Mouse (Mus musculus): ENCODE data around the gene Gja10. TPM values are rescaled to one million over a fixed set of nuclear protein-coding genes. Genes with fewer than 3 reads are reported as not detected.

Gene Gja10
- not detected for total RNA-seq (2021)

GRCm38 (mm10) chr4:32602660-32603059 is at the start of gene Gja10:
Gja10 (minus strand) TSS chr4:32602760.
- no peak for DNase-seq

GRCm38 (mm10) chr4:32651669-32652068 is 49.1 kb upstream of the Gja10 start:
- no peak for DNase-seq

GRCm38 (mm10) chr4:32621637-32622036 is 19.1 kb upstream of the Gja10 start:
- DNase-seq = no peak

- DNase-seq = peak; percentile 98
These were observed 12.7 kb upstream of the Gja10 start, which contains the start of gene Casp8ap2 for GRCm38 (mm10) chr4:32615034-32615881. Casp8ap2 (plus strand) TSS chr4:32615451.

- peak; percentile 80 for DNase-seq
These were observed 1.4 kb downstream of the Gja10 start for GRCm38 (mm10) chr4:32601135-32601534.

DNA sequence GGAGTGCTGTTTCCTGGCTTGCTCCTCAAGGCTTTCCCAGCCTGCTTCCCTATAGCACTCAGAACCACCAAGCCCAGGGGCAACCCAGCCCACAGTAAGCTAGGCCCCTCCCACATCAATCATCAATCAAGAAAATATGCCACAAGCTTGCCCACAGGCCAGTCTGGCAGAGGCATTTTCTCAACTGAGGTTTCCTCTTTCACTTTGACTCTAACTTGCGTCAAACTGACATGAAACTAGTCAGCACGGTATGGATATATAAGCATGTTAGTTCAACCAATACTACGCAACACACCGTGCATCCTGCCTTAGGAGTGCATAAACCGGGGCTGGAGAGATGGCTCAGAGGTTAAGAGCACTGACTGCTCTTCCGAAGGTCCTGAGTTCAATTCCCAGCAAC is 14.3 kb downstream of the Gja10 start:
- DNase-seq = no peak

DNA sequence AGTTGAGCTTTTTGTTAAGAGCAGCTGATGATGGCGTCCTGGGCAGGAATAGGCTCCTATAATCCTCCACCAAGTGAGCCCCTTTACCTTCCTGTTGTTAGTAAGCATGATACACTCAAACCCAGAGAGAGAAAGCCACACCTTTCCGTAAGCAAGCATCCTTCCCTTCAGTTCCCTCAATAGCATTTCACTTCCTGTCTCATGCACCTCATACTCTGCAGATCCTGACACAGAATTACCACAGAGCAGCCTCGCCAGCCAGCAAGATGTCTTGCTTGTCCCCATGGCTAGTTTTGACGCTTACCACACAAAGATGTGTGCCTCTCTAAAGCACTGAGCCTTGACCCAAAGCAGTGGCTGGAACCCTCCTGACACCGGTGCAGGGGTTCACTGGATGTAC is 15.0 kb downstream of the Gja10 start:
- no peak for DNase-seq

DNA sequence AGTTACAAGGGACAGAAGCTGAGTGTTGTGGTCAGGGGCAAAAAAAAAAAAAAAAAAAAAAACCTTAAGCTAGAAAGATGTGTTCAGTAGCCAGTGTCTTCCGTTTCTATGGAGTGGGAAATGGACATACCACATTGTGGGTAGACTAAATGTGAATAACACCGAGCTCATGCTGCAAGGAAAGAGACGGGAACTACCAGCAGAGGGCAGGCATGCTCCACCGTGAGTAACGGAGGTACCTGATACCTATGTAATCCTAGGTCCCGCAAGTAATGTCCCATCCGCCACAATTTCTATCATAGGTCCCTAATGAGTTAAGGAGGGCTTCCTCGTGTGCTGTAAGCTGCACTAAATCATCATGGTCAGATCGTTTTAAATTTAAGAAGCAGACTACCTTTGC is 16.0 kb downstream of the Gja10 start:
- DNase-seq = peak; percentile 73

DNA sequence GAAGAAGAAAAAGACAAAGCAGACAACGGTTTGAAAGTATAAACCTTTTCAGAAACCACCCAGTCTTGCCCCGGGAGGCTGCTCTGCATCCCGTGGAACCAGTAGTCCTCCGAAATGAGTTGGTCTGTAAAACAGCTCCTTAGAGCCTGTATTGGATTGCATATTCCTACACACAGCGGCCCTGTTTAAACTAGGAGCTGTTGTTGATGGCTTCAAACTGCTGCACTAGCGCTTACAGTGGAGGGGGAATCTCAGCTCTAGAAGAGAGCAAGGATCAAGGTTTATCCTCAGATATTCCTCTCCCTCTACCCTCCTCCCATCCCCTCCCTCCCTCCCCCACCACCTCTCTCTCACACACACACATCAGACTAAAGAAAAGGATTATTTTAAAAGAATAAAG is 18.4 kb downstream of the Gja10 start:
- no peak for DNase-seq

- DNase-seq = no peak
These were observed 22.7 kb downstream of the Gja10 start for GRCm38 (mm10) chr4:32579850-32580249.

DNA sequence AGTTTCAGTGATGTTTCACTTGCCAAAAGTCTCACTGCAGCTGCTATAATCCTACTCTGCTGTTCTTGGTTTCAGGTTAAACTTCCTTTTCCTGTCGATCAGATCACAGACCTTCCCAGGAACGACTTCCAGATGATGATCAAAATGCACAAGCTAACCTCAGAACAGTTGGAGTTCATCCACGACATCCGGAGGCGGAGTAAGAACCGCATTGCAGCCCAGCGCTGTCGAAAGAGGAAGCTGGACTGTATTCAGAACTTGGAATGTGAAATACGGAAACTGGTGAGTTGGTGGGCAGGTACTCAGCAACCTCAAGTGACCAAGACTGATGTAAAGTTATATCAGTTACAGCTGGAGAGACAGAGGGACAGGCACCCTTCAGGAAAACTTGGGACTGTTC is 27.4 kb downstream of the Gja10 start:
- no peak for DNase-seq

GRCm38 (mm10) chr4:32574604-32575003 is 28.0 kb downstream of the Gja10 start:
- DNase-seq = no peak

GRCm38 (mm10) chr4:32573586-32573985 is 29.0 kb downstream of the Gja10 start:
- DNase-seq = no peak

GRCm38 (mm10) chr4:32572118-32572517 is 30.4 kb downstream of the Gja10 start:
- DNase-seq = peak; percentile 67

DNA sequence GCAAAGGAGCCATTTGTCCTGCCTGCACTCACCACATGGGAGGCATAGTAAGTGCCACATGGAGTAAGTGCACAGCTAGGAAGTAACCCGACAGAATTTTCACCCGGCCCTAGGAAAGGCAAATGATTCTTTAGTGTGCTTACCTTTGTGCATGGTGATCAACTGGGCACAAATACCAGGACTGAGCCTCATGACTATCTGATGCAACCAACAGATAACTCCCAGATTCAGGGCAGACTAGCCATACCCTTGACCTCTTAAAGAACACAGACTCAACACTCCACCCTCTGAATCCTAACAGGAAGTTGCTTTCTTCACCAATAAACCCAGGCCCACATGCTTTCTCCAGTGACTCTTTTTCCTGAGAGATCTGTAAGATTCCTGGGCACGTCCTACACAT is 31.1 kb downstream of the Gja10 start:
- DNase-seq = no peak

DNA sequence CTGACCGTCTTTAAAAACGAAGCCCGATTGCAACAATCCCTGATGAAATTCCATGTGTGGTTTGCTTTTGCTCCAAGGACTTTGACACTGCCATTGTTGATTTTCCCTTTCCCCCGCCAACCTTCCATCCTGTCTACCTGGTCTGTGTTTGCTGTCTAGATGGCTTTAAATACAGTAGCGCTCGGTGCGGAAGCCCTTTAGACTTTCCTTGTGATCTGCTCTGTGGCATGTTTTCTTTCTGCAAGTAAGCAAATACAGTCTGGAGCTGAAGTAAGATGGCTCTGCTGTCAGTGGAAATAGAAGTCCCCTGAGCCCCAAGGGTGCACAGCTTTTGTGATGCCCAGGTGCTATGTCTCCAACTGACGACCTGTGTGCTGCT is 31.6 kb downstream of the Gja10 start:
- no peak for DNase-seq

- DNase-seq = peak; percentile 14
These were observed 32.3 kb downstream of the Gja10 start for GRCm38 (mm10) chr4:32569995-32570938.

- no peak for DNase-seq
These were observed 33.5 kb downstream of the Gja10 start for GRCm38 (mm10) chr4:32569054-32569453.

GRCm38 (mm10) chr4:32564918-32565317 is 37.6 kb downstream of the Gja10 start:
- no peak for DNase-seq

DNA sequence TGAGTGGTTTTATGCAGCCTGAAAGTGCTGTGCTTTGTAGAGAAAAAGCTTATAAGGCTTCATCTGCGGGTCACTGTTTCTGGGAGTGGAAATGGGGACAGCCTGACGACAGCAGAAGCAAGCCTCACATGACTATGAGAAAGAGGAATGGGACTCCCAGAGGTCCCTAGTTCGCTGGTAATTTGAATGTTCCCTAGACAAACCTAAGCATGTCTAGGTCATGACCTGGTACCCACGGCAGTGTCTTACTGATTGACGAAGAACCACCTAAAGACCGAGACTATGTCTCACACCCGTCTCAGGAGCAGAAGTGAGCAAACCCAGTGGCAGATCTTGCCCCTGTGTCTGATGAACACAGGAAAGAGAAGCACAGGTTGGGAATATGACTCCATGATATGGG is 38.1 kb downstream of the Gja10 start:
- DNase-seq = no peak

- no peak for DNase-seq
These were observed 40.0 kb downstream of the Gja10 start for GRCm38 (mm10) chr4:32562319-32563115.

- peak; percentile 59 for DNase-seq
These were observed 40.9 kb downstream of the Gja10 start for GRCm38 (mm10) chr4:32561555-32562095.

Data from heart, postnatal 4 days (tissue).